Mouse (Mus musculus) forebrain, embryonic 13.5 days (tissue): ENCODE results near the gene Kif3a. TPM values are rescaled to one million over a fixed set of nuclear protein-coding genes. Genes with fewer than 3 reads are reported as not detected.
"Not testable (repeated sequence)": the region's sequence is repeated elsewhere in the genome, so short reads cannot be mapped to it uniquely, and the experiment has no call there.

Experiments used
- ATAC-seq: fragments of 200-750 bp; cut with Nextera tagmentation; 2 replicates; pipeline ENCODE4 v1.8.0; 2017
- H3K27ac ChIP-seq: fragments of 300-500 bp; sonication (generic); 2 replicates; pipeline ENCODE4 v1.5.1; 2015; ENCODE audit warnings: inconsistent platforms, mild to moderate bottlenecking, moderate library complexity
- H3K27me3 ChIP-seq: fragments of 300-500 bp; sonication (generic); 2 replicates; pipeline ENCODE4 v1.6.1; 2015; ENCODE audit warnings: mild to moderate bottlenecking, inconsistent platforms
- H3K36me3 ChIP-seq: fragments of 300-500 bp; sonication (generic); 2 replicates; pipeline ENCODE4 v1.6.1; 2015; ENCODE audit warnings: mild to moderate bottlenecking, inconsistent platforms; ENCODE audit not compliant: poor library complexity, severe bottlenecking
- H3K4me1 ChIP-seq: fragments of 300-500 bp; sonication (generic); 2 replicates; pipeline ENCODE4 v1.6.1; 2015; ENCODE audit warnings: inconsistent platforms
- H3K4me2 ChIP-seq: fragments of 300-500 bp; sonication (generic); 2 replicates; pipeline ENCODE4 v1.6.1; 2015; ENCODE audit warnings: inconsistent platforms, mild to moderate bottlenecking, moderate library complexity
- H3K4me3 ChIP-seq: fragments of 300-500 bp; sonication (generic); 2 replicates; pipeline ENCODE4 v1.5.1; 2015; ENCODE audit warnings: mild to moderate bottlenecking, inconsistent platforms
- H3K9ac ChIP-seq: fragments of 300-500 bp; sonication (generic); 2 replicates; pipeline ENCODE4 v1.6.1; 2015; ENCODE audit warnings: mild to moderate bottlenecking, inconsistent platforms
- H3K9me3 ChIP-seq: fragments of 300-500 bp; sonication (generic); replicated peaks from 2 replicates; pipeline ENCODE4 v1.6.1; 2016; ENCODE audit warnings: inconsistent platforms
- WGBS: fragments of 180-500 bp; shearing (Covaris S2); methylation state at CpG from one replicate; pipeline ENCODE4 v1.1.7; 2015; 5-methylcytosine and 5-hydroxymethylcytosine counted together
- polyA plus RNA-seq: library from polyadenylated mRNA; unstranded; fragments of >200 nt; fragmentation: Nextera tagmentation; extraction: Ambion mirVana; gene quantifications from 2 replicates; pipeline ENCODE4 v1.2.1, GENCODE M21; 2015

Kif3a gene
- polyA plus RNA-seq, 1 experiment from 2014 or later, result 199 TPM

DNA sequence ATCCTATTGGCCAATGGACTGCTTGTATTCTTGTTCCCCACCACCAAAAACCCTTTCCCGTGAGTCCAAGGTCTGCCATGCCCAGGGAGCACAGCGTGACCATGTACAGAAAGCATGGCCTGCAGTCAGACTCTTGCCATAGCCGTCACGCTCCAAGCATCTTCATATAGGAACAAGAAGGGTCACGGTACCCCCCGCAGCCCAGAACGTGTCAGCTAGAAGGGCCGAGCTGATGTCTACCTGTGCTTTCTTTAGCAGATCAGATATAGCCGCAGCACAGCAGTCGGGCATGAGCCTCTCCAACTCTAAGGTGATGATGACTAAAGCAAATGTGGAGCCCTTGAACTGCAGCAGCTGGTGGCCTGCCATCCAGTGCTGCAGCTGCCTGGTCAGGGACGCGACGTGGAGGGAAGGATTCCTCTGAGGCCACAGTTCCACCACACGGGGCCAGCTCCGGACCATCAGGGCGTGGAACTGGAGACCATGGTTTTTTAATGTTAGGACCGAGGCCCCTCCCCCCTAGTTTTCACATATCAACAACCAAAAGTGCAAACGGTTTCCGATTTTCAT lies 19.1 kb upstream of the Kif3a start:
- Histone ChIP-seq H3K9me3 (no peaks in the 10 kb centered on the region), H3K9ac (no peak overlapping the region), H3K4me1 (peaks cover 6% of the 10 kb centered on the region; the same call in 1 of the 2 replicates), H3K27ac (no peak overlapping the region), H3K4me2 (no peak overlapping the region), H3K4me3 (no peak overlapping the region), H3K36me3 (no peaks in the 10 kb centered on the region), H3K27me3 (no peaks in the 10 kb centered on the region)
- no peak for ATAC-seq
- 89% methylated on average over 19 of the region's 19 CpGs for WGBS

DNA sequence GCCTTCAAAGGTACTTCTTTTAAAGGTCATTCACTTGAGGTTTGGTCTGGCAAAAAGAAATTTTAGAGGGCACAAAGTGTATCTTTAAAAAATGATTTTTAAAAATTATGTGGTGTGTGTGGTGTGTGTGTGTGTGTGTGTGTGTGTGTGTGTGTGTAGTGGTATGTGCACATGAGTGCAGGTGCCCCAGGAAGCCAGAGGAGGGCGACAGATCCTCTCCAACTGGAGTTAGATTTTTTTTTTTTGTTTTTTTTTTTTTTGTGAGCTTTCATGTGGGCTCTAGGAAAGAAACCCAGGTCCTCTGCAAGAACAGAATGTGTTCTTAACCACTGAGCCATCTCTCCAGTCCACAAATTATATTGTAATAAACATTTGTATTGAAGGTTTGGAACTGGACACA lies 16.5 kb upstream of the Kif3a start:
- Histone ChIP-seq H3K27me3 (no peaks in the 10 kb centered on the region), H3K4me3 (no peak overlapping the region), H3K27ac (no peak overlapping the region), H3K9ac (no peak overlapping the region), H3K4me1 (peaks cover 6% of the 10 kb centered on the region; the same call in 1 of the 2 replicates), H3K4me2 (no peak overlapping the region), H3K9me3 (no peaks in the 10 kb centered on the region), H3K36me3 (no peaks in the 10 kb centered on the region)
- WGBS, result 79% methylated on average over 1 of the region's 1 CpGs
- ATAC-seq, result no peak

DNA sequence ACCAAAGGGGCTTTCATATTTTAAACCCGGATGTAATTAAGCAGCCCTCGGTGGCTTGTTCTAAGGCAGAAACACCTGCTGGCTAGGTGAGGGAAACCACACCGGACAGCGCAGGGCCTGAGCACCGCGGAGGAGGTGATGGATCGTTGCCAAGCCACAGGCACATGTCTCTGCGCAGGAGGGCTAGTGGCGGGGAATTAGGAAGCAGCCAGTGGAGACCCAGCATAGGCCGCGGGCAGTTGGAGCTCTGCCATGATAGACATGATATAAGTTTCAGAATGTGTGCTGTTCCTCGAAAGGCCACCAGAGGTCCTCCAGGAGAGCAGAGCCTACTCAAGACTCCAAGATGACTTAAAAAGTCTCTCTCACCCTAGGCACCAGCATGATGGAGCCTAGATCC lies 15.4 kb upstream of the Kif3a start:
- Histone ChIP-seq H3K27me3 (no peaks in the 10 kb centered on the region), H3K9me3 (no peaks in the 10 kb centered on the region), H3K4me1 (no peaks in the 10 kb centered on the region), H3K9ac (no peak overlapping the region), H3K27ac (no peak overlapping the region), H3K4me2 (no peak overlapping the region), H3K36me3 (no peaks in the 10 kb centered on the region), H3K4me3 (no peak overlapping the region)
- ATAC-seq, result no peak
- WGBS, result 70% methylated on average over 12 of the region's 12 CpGs

DNA sequence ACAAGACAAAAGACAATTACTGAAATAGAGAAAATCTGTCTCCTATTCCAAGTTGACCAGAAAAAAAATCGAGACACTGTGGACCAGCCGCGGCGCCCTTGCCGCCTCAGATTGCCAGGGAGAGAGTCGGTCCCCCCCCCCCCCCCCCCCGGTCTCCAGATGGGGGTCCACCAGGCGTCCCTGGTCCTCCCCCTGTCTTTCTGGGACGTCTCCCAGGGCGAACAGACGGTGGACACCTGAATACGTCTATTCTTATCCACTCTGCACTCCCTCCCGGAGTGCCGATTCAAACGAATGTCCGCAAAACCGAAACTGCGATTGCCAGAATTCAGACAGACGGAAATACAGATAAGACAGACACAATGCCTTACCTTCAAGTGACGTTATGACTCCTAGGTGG lies 10.7 kb upstream of the Kif3a start:
- not testable (repeated sequence) for ATAC-seq, H3K36me3 ChIP-seq
- WGBS, result 91% methylated on average over 7 of the region's 20 CpGs

DNA sequence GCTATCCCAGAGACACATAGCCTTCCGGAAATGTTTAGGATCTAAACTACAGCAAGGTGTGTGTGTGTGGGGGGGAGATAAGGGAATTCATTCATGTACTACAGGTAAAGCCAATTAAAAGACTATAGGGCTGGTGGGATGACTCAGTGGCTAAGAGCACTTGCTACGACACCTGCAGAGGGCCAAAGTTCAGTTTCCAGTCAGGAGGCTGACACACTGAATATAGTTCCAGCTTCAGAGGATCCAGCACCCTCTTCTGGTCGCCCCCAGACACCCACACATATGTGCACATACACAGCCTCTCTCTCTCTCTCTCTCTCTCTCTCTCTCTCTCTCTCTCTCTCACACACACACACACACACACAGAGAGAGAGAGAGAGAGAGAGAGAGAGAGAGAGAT lies 9.2 kb upstream of the Kif3a start:
- WGBS, result 90% methylated on average over 1 of the region's 3 CpGs
- ATAC-seq, H3K27me3 ChIP-seq, H3K27ac ChIP-seq, H3K4me1 ChIP-seq, H3K4me3 ChIP-seq, H3K9ac ChIP-seq, H3K36me3 ChIP-seq, H3K9me3 ChIP-seq, H3K4me2 ChIP-seq: not testable (repeated sequence)

More for the DNA sequence above, 10.7 kb upstream of the Kif3a start:
- not testable (repeated sequence) for H3K4me2 ChIP-seq, H3K4me1 ChIP-seq, H3K9me3 ChIP-seq, H3K27me3 ChIP-seq, H3K9ac ChIP-seq, H3K27ac ChIP-seq, H3K4me3 ChIP-seq

DNA sequence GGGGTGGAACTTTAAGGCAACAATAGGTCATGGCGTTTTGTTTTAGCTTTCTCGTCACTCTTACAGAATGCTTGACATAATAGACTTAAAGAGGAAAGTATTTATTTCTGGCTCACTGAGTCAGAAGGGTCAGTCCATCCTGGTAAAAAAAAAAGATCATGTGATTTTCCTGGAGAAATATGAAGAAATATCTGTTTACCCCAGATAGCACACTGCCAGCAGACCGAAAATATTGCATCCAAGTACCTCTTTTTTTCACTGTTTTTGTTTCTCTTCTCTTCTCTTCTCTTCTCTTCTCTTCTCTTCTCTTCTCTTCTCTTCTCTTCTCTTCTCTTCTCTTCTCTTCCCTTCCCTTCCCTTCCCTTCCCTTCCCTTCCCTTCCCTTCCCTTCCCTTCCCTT lies 7.2 kb upstream of the Kif3a start:
- H3K27ac ChIP-seq, H3K4me2 ChIP-seq, H3K4me1 ChIP-seq, H3K9me3 ChIP-seq, H3K4me3 ChIP-seq, H3K36me3 ChIP-seq, H3K9ac ChIP-seq, H3K27me3 ChIP-seq, ATAC-seq: not testable (repeated sequence)
- 49% methylated on average over 2 of the region's 3 CpGs for whole genome bisulfite sequencing

DNA sequence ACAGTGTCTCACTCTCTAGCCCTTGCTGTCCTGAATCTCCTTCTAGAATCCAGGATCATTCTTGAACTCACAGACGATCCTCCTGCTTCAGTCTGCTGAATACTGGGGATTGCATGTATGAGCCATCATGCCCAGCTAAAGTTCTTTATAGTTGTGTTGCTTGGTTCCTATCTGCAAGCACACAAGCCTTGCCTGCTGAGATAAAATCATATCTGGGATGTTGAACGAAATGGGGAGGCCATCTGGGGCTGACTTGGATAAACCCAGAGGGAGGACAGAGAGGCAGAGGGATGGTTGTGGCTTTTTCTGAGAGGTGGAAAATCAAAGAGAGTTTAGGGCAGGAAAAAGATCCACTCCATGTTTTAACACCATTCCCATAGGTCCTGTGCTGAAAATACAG lies 5.2 kb upstream of the Kif3a start:
- 90% methylated on average over 2 of the region's 2 CpGs for WGBS
- H3K36me3 ChIP-seq, result no peaks in the 10 kb centered on the region
- peaks cover 5% of the 10 kb centered on the region; the same call in 1 of the 2 replicates for H3K4me1 ChIP-seq
- ATAC-seq, result no peak
- no peaks in the 10 kb centered on the region; the same call in 1 of the 2 replicates for H3K9me3 ChIP-seq
- no peak overlapping the region for H3K27ac ChIP-seq
- H3K4me3 ChIP-seq, result no peak overlapping the region
- no peaks in the 10 kb centered on the region for H3K27me3 ChIP-seq
- H3K4me2 ChIP-seq, result no peak overlapping the region
- no peak overlapping the region for H3K9ac ChIP-seq

DNA sequence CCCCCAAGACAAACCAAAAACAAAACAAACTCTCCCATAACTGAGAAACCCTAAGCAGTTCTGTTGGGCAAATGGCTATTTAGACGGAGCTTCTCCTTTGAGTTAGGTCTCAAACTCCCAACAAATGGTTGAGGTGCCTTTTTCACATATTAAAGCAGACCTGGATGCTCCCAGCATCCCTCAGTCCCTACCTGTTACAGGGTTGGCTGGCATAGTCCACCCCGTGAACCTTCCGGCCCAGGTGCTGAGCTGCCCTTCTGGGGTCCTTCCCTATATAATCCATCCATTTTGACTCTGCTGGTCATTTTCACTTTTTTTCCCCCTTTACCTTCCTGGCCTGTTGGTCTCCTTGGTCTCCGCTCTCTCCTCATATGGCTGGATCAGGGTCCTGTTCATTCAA lies 533 bp upstream of the Kif3a start:
- ATAC-seq, result no peak; the same call in 1 of the 2 replicates
- peak overlapping the region; percentile 78 for H3K4me2 ChIP-seq
- H3K27ac ChIP-seq, result peak overlapping the region; percentile 28; the same call in 1 of the 2 replicates
- H3K4me3 ChIP-seq, result peak overlapping the region; percentile 91
- peaks cover 20% of the 10 kb centered on the region for H3K4me1 ChIP-seq
- peak overlapping the region; percentile 43 for H3K9ac ChIP-seq
- peaks cover 13% of the 10 kb centered on the region for H3K36me3 ChIP-seq
- H3K9me3 ChIP-seq, result no peaks in the 10 kb centered on the region; the same call in 1 of the 2 replicates
- WGBS, result 93% methylated on average over 4 of the region's 4 CpGs
- H3K27me3 ChIP-seq, result no peaks in the 10 kb centered on the region

DNA sequence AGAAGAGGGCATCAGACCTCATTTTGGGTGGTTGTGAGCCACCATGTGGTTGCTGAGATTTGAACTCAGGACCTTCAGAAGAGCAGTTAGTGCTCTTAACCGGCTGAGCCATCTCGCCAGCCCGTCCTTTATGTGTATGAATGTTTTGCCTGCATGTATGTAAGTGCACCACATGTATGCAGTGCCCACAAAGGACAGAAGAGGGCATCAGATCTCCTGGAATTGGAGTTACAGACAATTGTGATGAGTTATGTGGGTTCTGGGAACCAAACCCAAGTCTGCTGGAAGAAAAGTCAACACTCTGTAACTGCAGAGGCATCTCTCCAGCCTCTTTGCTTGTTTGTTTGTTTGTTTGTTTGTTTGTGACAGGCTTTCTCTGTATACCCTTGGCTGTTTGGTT lies 13.4 kb downstream of the Kif3a start:
- no peaks in the 10 kb centered on the region for H3K9me3 ChIP-seq
- H3K36me3 ChIP-seq, result peaks cover 81% of the 10 kb centered on the region
- no peaks in the 10 kb centered on the region for H3K4me1 ChIP-seq
- no peak overlapping the region for H3K4me2 ChIP-seq
- H3K4me3 ChIP-seq, result no peak overlapping the region
- no peaks in the 10 kb centered on the region for H3K27me3 ChIP-seq
- no peak overlapping the region for H3K9ac ChIP-seq
- 94% methylated on average over 3 of the region's 3 CpGs for WGBS
- no peak overlapping the region for H3K27ac ChIP-seq
- ATAC-seq, result no peak

DNA sequence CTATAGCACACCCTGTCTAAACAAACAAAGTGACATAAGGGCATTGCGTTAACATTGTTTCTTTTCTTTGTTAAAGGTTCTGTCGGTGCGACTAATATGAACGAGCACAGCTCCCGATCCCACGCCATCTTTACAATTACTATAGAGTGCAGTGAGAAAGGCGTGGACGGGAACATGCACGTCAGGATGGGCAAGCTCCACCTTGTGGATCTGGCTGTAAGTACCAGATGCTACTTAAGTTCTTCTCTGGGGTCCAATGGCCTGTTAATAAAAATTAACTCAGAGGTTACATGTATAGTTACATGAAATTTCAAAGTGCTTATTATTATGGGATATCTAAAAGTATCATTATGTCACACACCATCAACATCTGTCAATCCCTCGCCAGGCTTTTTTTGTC lies 16.0 kb downstream of the Kif3a start:
- H3K4me2 ChIP-seq, result no peak overlapping the region
- no peak overlapping the region for H3K9ac ChIP-seq
- peaks cover 90% of the 10 kb centered on the region for H3K36me3 ChIP-seq
- H3K27me3 ChIP-seq, result no peaks in the 10 kb centered on the region
- ATAC-seq, result no peak
- H3K27ac ChIP-seq, result no peak overlapping the region
- no peaks in the 10 kb centered on the region for H3K4me1 ChIP-seq
- no peak overlapping the region for H3K4me3 ChIP-seq
- H3K9me3 ChIP-seq, result no peaks in the 10 kb centered on the region
- 75% methylated on average over 10 of the region's 10 CpGs for WGBS

DNA sequence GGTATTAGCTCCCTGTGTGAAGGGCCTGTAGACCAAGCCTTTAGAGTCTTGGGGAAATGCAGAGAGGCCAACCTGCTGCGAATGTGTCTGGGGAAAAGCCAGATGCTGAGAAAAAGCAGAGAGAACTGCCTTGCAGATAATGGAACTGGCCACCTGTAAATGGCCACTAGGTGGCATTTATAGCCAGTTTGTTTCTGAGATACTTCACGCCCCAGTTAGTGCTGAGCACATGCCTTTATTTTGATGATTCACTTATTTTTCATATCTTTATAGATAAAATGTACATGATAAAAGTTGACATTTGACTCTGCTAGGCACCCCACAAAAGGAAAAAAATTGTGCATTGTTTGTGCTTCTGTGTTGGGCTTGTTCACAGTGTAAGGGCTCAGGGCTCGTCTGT lies 17.7 kb downstream of the Kif3a start:
- H3K4me2 ChIP-seq, result no peak overlapping the region
- no peaks in the 10 kb centered on the region for H3K27me3 ChIP-seq
- WGBS, result 63% methylated on average over 3 of the region's 3 CpGs
- no peaks in the 10 kb centered on the region for H3K4me1 ChIP-seq
- ATAC-seq, result no peak
- H3K27ac ChIP-seq, result no peak overlapping the region
- no peak overlapping the region for H3K4me3 ChIP-seq
- peaks cover 92% of the 10 kb centered on the region for H3K36me3 ChIP-seq
- no peaks in the 10 kb centered on the region for H3K9me3 ChIP-seq
- H3K9ac ChIP-seq, result no peak overlapping the region

DNA sequence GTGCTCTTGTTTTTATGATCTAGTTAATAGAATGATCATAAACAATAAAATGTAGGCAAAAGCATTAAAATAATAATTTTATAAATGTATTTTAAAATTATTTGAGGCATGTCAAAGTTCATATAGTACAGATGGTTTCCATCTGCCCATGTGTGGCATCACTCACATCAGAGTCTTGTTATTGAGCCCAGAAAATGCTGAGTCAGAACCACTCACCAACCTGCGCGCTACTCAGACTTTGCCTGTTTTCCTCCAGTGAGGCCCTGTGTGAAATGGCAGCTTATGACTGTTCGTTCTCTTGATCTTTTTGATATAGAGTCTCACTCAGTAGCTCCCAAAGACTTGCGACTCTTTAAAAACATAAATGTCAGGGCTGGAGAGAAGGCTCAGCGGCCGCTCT lies 18.3 kb downstream of the Kif3a start:
- no peak overlapping the region for H3K4me3 ChIP-seq
- peaks cover 90% of the 10 kb centered on the region for H3K36me3 ChIP-seq
- no peaks in the 10 kb centered on the region for H3K4me1 ChIP-seq
- no peaks in the 10 kb centered on the region for H3K27me3 ChIP-seq
- ATAC-seq, result no peak
- WGBS, result 97% methylated on average over 6 of the region's 6 CpGs
- H3K9me3 ChIP-seq, result no peaks in the 10 kb centered on the region
- H3K27ac ChIP-seq, result no peak overlapping the region
- no peak overlapping the region for H3K4me2 ChIP-seq
- H3K9ac ChIP-seq, result no peak overlapping the region

DNA sequence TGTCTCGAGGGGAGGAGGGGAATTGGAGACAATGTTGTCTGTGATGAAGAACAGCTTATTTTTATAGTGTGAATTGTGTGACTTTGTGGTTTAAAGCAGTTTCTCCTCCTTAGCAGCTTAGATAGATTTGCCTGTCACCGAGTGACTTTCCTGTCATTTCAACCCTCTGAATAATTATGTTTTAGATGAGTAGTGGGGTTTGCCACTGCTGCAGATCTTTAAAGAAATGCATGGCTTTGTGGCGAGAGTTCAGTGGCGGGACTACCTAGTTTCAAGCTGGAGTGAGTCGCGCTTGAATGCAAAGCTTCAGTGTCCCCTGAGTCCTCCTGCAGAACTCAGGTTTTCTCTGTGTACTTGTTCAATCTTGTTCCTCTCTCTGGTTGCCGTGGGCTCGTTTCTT lies 21.1 kb downstream of the Kif3a start:
- 81% methylated on average over 8 of the region's 8 CpGs for WGBS
- Histone ChIP-seq H3K4me1 (no peaks in the 10 kb centered on the region), H3K27ac (no peak overlapping the region), H3K4me2 (no peak overlapping the region), H3K4me3 (no peak overlapping the region), H3K27me3 (no peaks in the 10 kb centered on the region), H3K36me3 (peaks cover 94% of the 10 kb centered on the region), H3K9ac (no peak overlapping the region), H3K9me3 (no peaks in the 10 kb centered on the region)
- ATAC-seq, result no peak
